Mouse (Mus musculus) gastrocnemius, adult 2 months (tissue): ENCODE results near the gene Kcnd3. TPM values are rescaled to one million over a fixed set of nuclear protein-coding genes. Genes with fewer than 3 reads are reported as not detected.
A peak's percentile ranks its signal among the peaks of the same experiment; 100 is the strongest.

ENCODE experiments used
- DNase-seq: peaks from one replicate; pipeline ENCODE4 v3.0.0; 2022
- H3K27ac ChIP-seq: fragments of 200-600 bp; 2 replicates; pipeline ENCODE4 v1.8.1; 2022; ENCODE audit warnings: mild to moderate bottlenecking
- H3K4me3 ChIP-seq: fragments of 200-600 bp; 2 replicates; pipeline ENCODE4 v1.8.1; 2022; ENCODE audit warnings: mild to moderate bottlenecking, moderate library complexity
- CTCF ChIP-seq: fragments of 200-600 bp; IDR thresholded peaks from 2 replicates; pipeline ENCODE4 v1.8.1; 2022; ENCODE audit warnings: antibody characterized with exemption, mild to moderate bottlenecking, moderate library complexity
- intact Hi-C: fragments of 180-260 bp; cut with DNase I; formaldehyde crosslinking; loops from one replicate; pipeline ENCODE4 v1.15.1; 2025
- total RNA-seq, 2 experiments: library from RNA; stranded (reverse); gene quantifications; 2 replicates each; pipeline ENCODE4 v1.2.3; 2021

Kcnd3 gene
- total RNA-seq, 2 experiments from 2014 or later: 0.05 to 0.08 TPM

GRCm38 (mm10) chr3:105478876-105479275 is 26.7 kb downstream of the Kcnd3 start:
- no peak for DNase-seq
- no peak overlapping the region for H3K4me3 ChIP-seq
- TF ChIP-seq CTCF: no peak
- no peak overlapping the region for H3K27ac ChIP-seq
- intact Hi-C loops: no loop called here

- no peak for TF ChIP-seq CTCF
- DNase-seq: no peak
- Histone ChIP-seq H3K4me3 (no peak overlapping the region), H3K27ac (no peak overlapping the region)
- intact Hi-C loops: no loop called here
Measured at GRCm38 (mm10) chr3:105481419-105481818, 29.3 kb downstream of the Kcnd3 start.

- no peak for TF ChIP-seq CTCF
- no peak for DNase-seq
- Histone ChIP-seq H3K27ac (no peak overlapping the region), H3K4me3 (no peak overlapping the region)
- intact Hi-C loops: no loop called here
Measured at GRCm38 (mm10) chr3:105483651-105484052, 31.5 kb downstream of the Kcnd3 start.

DNA sequence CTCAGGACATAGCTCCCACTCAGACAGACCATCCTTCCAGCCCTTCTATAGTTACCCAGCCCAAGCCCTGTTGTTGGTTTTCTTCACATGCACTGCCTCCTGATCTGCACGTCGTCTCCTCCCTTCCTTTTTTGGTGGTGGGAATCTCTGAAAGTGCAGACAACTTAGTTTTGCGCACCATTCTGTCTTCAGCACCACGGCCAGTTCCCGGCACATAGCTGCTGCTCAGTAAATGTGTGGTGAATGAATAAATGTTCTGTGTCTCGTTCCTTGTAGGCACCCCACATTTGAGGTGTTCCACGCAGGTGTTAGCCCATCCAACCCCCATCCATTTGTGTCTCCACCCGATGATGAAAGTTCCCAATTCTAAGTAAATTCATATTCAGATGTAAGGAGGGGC is 35.0 kb downstream of the Kcnd3 start:
- no peak for DNase-seq
- no peak for TF ChIP-seq CTCF
- H3K4me3 ChIP-seq: no peak overlapping the region
- intact Hi-C loops: no loop called here
- H3K27ac ChIP-seq: no peak overlapping the region

DNA sequence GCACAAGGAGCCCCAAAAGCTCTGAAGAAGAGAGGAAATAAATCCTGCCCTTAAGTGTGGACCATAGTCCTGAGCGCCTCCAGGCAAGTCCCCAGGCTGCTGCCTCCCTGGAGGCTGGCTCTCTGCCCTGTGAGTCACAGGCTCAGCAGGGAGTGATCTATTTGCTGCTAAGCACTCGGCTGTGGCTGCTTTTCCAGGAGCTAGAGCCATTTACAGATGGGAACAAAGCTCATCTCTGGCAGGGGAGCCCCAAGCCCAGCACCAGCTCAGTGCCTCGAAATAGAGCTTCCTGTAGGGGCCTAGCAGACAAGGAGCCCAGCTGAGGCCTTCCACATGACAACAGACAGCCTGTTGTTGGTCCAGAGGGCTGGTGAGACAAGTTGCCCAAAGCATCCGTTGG is 37.5 kb downstream of the Kcnd3 start:
- TF ChIP-seq CTCF: no peak
- intact Hi-C loops: no loop called here
- H3K27ac ChIP-seq: no peak overlapping the region
- peak; percentile 32 for DNase-seq
- H3K4me3 ChIP-seq: no peak overlapping the region

- TF ChIP-seq CTCF: no peak
- H3K4me3 ChIP-seq: no peak overlapping the region
- no peak for DNase-seq
- intact Hi-C loops: no loop called here
- no peak overlapping the region for H3K27ac ChIP-seq
Measured at GRCm38 (mm10) chr3:105494886-105495285, 42.8 kb downstream of the Kcnd3 start.

- Histone ChIP-seq H3K4me3 (no peak overlapping the region), H3K27ac (no peak overlapping the region)
- no peak for TF ChIP-seq CTCF
- no peak for DNase-seq
- intact Hi-C loops: no loop called here
Measured at GRCm38 (mm10) chr3:105496216-105496615, 44.1 kb downstream of the Kcnd3 start.

- DNase-seq: no peak
- Histone ChIP-seq H3K4me3 (no peak overlapping the region), H3K27ac (no peak overlapping the region)
- intact Hi-C loops: no loop called here
- TF ChIP-seq CTCF: no peak
Measured at GRCm38 (mm10) chr3:105496935-105497334, 44.8 kb downstream of the Kcnd3 start.

- no peak for TF ChIP-seq CTCF
- H3K4me3 ChIP-seq: no peak overlapping the region
- no peak for DNase-seq
- H3K27ac ChIP-seq: no peak overlapping the region
- intact Hi-C loops: no loop called here
Measured at GRCm38 (mm10) chr3:105501071-105501470, 48.9 kb downstream of the Kcnd3 start.

DNA sequence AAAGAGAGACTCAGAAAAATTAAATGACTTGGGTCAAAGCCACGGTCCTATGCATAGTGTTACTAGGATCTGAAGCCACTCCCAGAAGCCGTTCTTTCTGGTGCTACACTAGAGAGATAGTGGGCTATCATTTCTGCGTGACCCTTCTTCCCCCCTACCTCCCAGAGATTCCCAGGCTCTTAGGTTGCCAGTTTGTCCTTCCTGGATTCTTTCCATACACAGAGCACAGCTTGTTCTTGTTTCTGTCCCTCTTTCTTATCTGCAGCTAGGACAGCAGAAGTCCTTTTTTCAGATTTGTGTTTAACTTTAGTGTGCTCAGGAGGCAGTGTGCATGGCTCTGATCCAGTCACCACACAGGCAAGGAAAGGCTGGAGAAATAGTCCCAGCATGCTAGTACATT is 52.1 kb downstream of the Kcnd3 start:
- intact Hi-C loops: no loop called here
- DNase-seq: no peak
- TF ChIP-seq CTCF: no peak
- Histone ChIP-seq H3K4me3 (no peak overlapping the region), H3K27ac (no peak overlapping the region)

DNA sequence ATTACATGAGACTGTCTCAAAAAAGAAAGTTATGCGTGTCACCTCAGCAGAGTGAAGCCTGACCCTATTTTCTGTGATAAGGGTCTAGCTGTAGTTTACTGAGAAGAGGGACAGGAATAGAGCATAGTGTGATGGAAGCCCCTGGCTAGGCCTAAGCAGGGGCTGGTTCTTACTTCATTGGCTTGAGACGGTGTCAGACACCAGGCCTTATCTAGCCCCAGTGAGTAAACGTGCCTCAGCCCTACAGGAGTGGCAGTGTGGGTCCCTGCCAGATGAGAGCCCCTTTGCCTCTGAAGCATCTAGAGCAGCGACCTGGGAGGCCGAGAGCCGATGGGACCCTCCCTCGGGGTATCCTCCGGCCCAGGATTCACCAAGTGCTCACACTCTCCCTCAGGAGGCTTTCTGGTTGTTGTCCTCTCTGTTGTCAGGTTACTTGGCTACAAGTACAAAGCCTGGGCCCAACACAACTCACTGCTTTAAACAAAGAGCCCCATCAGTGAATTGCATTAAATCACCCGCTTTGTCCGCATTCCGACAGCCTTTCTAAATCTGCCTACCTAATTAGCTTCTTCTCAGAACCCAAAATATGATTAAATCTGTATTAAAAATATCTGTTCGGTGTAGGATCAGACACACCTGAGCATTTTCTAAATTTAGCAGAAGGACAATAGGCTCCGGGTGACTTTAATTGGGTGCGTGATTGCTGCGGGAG is 53.2 kb downstream of the Kcnd3 start:
- Histone ChIP-seq H3K27ac (no peak overlapping the region), H3K4me3 (no peak overlapping the region)
- DNase-seq: no peak
- intact Hi-C loops: no loop called here
- TF ChIP-seq CTCF: no peak

DNA sequence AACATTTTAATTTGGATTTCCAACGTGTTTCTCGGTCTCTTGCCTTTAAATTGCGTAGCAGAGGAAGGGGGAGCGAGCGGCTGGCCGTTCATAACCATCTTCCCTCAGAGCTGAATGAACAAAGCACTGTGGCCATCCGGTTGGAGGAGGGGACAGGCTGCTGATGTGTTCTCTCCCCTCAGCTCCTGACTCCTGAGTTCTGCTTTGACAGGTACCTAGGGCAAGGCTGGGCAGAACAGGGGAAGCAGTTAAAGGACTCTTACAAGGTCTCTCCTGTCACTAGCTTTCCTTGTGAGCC is 53.7 kb downstream of the Kcnd3 start:
- H3K4me3 ChIP-seq: no peak overlapping the region
- no peak for DNase-seq
- intact Hi-C loops: no loop called here
- no peak for TF ChIP-seq CTCF
- no peak overlapping the region for H3K27ac ChIP-seq

- Histone ChIP-seq H3K4me3 (no peak overlapping the region), H3K27ac (no peak overlapping the region)
- intact Hi-C loops: no loop called here
- no peak for DNase-seq
- TF ChIP-seq CTCF: no peak
Measured at GRCm38 (mm10) chr3:105506592-105506991, 54.5 kb downstream of the Kcnd3 start.

DNA sequence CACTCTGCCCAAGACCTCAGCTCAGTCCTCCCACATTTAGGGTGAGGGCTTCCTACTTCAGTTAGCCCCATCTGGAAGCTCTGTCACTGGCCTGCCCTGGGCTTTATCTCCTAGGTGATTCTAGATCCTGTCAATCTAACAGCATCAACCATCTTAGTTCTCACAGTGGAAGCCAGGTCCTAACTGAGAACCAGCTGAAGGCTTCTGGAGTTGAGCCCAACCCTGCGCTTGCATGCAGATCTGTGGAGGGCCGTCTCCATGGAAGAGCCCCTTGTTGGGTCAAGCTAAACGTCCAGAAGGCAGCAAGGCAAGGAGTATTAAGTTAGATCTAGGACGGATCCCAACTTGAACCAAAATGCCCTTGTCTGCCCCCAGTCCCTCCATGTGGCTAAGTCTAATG is 57.2 kb downstream of the Kcnd3 start:
- TF ChIP-seq CTCF: no peak
- intact Hi-C loops: no loop called here
- no peak for DNase-seq
- H3K27ac ChIP-seq: no peak overlapping the region
- no peak overlapping the region for H3K4me3 ChIP-seq
